Mouse (Mus musculus): ENCODE data around the gene Tns1.
"Not testable (repeated sequence)": the region's sequence is repeated elsewhere in the genome, so short reads cannot be mapped to it uniquely, and the experiment has no call there.

Gene Tns1

DNA sequence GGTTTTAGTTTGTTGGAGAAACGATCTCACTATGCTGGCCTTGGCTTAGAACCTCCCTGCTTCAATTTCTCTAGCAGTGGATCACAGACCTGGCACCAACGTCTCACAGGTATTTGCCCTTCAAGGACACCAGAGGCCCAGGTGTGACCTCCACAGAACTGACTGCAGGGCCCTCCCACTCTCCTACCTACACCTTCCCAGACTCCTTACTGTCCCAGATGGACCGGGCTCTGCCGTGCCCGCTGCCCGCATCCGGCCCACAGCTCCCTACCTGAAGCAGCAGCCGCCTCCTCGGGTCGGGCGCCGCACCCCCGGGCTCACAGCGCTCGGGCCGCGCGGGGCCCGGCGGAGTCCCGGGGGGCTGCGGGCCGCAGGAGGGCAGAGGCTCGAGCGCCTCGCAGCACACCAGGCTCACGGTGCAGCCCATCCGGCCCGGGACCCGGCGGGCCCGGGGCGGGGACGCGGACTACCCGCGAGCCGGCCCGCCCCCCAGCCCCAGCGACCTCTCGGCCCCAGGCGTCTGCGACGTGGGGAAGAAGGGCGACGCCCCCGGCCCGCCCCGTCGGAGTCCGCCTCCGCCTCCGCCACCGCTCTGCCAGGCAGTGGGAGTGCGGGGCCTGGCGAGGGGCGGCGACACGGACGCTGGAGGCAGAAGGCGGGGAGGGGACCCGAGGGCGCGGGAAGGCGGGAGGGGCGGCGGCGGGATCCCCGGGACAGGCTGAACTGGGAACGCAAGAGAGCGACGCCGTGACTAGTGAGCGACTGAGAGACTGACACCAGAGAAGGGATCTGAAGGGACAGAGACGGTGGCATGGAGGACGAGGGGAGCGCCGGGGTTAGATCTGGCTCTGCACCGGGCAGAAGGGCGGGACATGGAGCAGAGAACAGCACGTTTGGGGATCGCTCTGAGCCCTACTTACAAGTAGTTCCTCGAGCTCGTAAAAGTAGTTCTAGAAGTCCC lies at the start of gene Tns1:
Gene Tns1, minus strand, starts transcription at position 429 of the 961 bp plus-strand sequence.
- DNase-seq (ENCODE audit: low read depth, low spot score), result peak; percentile 73

DNA sequence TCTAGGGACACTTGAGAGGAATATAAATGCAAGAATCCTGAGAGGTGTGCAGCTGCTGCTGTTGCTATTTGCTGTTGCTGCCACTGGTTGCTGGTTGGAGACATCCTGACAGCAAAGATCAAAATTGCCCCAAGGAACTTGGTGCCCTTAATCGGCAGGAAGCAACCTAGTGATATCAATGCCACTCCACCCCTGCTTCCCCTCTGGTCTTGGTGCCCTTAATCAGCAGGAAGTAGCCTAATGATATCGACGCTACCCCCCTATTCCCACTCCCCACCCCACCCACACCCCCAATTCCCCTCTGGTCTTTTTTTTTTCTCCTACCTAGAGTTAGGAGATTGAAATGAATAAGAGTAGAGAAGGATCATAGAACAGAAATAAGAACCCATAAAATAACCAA lies 48.5 kb upstream of the Tns1 start:
- no peak for DNase-seq (ENCODE audit: low read depth, low spot score)

DNA sequence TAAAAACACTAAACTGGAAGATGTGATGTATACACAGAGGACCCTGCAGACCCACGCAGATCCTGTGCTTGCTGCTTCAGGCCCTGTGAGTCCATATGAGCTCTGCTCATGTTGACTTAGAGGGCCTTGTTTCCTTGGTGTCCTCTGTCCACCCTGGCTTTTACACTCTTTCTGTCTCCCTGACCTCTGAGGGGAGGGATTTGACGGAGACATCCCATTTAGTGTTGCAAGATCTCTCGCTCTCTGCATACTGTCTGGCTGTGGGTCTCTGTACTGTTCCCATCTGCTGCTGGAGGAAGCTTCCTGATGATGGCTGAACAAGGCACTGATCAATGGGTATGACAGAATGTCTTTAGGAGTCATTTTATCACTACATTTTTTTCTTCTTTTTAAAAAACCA lies 45.5 kb upstream of the Tns1 start:
- DNase-seq (ENCODE audit: low read depth, low spot score), result no peak

DNA sequence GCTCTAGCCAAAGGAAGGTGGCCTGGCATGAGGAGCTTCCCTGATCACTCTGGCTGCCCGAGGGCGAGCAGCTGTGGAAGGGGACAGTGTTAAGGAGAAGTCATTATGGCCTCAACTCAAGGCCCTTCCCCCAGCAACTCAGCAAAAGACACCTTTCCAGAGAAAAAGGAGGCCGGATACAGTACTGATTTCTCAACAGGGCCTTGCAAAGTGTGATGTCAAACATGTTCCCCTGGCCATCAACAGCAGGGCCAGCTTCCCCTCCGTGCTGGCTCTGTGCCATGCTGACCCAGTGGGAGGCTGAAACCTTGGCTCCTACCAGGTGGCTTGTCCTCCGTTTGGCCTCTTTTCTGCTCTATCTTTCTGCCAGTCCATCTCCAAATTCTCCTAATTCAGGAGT lies 42.9 kb upstream of the Tns1 start:
- DNase-seq (ENCODE audit: low read depth, low spot score), result no peak

DNA sequence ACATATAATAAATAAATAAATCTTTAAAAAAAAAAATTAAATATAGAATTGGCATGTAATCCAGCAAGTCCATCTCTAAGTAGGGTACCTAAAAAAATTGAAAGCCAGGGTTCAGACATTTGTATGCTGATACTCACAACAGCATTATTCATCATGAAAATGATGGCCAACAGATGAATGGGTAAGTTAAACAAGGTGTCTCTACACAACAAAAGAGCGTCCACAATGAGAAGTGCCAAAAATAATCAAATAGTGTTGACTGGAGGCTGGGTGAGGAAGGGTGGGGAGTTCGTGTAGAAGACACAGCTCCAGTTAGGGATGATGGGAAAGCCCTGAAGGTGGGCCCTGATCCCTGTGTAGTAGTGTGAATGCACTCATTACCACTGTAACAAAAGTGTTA lies 35.8 kb upstream of the Tns1 start:
- DNase-seq (ENCODE audit: low read depth, low spot score), result no peak

DNA sequence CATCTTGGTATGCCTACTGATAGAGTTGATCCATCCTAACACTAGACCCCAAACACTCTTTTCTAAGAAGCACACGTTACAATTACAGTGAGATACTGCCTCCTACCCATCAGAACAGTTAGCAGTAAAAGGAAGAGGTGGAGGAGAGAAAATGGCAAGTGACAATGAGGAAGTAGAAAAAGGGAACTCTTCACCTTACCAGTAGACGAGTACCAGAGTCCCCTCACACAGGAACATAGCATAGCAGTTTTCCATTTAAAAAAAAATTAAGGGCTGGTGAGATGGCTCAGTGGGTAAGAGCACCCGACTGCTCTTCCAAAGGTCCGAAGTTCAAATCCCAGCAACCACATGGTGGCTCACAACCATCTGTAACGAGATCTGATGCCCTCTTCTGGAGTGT lies 35.4 kb upstream of the Tns1 start:
- DNase-seq (ENCODE audit: low read depth, low spot score), result not testable (repeated sequence)

DNA sequence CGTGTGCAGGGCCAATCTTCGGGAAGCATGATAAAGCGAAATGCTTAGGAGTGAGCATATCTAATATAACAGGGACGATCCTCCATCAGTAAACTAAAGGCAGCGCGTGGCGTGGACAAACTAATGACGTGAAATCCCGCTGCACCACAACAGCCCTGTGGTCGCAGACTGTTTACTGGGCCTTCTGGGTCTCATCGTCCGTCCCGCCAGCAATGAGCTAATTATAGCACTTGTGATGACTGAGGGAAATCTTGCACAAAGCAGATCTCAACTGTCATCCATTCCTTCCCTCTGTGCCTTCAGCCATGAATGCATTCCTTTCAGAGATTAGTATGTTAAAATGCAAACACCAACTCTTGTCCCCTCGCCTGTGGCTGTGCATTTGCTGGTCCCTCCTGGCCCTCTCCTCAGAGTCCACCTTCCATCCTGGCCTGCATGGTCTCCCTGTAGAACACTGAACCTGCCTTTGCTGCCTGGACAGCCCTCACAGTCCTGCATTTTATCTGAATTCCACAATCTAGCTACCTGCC lies 32.2 kb upstream of the Tns1 start:
- no peak for DNase-seq (ENCODE audit: low read depth, low spot score)

DNA sequence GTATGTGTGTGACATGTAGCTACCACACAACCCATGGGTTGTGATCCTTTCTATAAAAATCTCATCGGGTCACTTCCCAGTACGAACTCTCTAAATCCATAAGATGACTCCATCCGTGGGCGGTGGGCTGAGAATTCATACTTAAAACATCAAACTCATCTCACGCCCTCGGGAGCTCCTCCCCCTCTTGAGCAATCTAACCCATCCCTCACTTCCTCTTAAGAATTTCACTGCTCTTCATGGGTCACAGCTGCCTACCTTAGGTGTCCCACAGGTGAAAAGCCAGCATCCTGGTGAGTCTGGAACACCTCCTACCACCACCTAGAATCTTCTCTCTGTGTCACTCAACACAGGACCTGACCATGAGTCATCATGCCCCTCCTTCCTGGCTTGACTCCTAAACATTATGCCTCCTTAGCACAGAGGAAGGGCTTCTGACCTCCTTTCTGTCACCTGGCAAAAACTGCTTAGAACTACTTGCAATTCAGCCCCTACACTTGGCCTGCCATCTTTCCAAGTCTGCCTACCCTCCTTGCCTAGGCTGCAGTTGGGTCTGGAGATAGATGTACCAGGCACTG lies 31.3 kb upstream of the Tns1 start:
- DNase-seq (ENCODE audit: low read depth, low spot score), result no peak

DNA sequence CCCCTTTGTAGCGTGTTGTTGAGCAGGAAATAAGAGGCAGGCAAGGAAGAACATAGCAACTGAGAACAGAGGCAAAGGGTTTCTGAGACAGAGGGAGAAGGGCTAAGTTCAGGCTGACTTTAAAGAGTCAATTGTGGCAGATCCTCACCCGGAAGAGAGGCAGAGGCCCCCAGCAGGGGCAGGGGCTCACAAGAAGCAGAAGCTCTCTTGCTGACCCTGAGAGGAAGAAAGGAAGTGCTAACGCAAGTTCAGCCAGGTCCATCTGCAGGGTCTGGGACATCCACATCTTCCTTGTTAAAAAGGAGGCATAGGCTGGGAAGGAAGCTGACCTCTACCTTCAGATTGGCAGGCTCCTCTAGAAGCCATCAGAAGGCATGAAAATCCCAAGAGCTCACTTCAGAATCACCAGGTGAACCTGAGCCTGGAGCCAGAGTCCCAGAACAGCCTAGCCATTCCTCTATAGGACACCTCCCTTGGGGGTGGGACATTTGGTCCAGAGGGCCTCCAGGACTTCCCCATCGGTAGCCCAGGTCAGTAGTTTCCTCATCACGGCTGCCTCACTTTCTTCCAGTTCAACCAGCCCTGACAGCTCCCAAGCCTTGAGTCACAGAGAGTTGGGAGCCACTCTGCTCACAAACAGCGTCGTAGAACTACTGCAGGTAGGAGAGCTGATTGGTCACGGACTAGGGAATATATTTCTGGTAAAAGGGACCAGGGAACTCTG lies 29.4 kb upstream of the Tns1 start, which contains the start of gene Cxcr2:
Gene Cxcr2, plus strand, starts transcription at position 529 of the 724 bp plus-strand sequence.
- DNase-seq (ENCODE audit: low read depth, low spot score), result no peak

DNA sequence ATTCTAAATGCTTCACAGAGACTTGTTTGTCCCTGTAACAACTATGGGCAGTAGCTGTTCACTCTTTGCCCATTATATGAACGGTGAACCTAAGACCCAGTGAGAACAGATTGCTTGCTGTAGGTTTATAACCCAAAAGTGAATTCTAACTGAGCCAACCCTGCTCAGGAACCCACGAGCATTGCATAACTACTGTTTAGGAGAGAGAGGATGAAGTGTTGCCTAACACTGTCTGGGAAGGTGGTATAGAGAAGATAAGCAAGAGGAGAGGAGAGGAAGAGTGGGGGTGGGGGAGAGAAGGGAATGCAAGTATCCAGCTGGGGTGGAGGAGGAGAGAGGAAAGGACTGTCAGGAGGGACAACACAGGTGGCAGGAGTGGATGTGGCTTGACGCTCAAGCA lies 26.8 kb upstream of the Tns1 start:
- DNase-seq (ENCODE audit: low read depth, low spot score), result no peak

DNA sequence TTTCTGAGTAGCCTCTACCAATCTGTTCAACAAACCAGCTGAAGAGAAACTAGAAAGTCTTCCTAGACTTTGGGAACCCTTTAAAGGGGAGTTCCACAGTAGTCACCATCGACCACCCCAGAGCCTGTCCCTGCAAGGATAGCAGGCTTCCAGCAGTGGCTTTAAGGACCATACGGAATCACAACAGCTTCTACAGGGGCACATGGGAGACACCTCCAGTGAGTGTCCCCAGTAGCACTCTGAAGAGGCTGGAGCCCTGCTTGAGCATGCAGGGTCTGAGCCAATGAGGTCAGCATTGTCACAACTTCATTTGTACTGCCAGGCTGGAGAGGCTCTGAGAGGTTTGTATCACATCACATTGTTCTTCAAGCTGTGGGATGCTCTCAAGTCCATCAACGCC lies 25.9 kb upstream of the Tns1 start:
- DNase-seq (ENCODE audit: low read depth, low spot score), result no peak

DNA sequence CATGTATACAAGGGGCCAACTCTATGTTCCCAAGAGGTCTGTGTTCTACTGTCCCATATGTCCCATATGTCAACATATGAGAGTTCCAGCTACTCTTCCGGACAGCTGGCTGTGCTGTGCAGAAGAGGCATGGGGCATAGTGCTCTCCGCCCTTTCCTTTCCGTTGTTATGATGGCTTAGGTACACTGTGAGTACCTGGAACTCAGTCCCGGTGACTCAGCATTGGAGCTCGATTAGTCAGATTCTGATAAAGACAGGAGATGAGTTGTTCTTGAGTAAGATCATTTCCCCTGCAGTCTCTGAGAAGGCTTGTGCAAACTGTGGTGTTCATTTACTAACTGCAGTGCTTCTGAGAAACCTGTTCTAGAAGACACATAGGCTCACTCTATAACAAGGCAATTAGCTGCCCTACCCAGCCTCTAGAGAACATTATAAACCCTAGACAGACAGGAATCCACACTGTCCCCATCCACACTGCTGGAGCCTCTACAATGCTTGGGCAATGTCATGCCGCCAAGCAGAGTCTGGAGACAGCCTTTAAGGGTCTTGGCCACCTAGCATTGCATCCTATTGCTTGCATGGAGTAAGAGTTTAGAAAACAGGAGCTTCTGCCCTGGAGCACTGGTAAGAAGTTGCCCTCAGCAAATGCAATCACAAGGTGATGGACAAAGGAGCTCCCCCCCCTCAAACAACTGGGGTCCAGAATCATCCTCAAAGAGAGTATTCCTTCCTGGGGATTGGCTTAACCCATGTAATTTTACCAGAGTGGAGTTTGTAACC lies 25.0 kb upstream of the Tns1 start:
- no peak for DNase-seq (ENCODE audit: low read depth, low spot score)

DNA sequence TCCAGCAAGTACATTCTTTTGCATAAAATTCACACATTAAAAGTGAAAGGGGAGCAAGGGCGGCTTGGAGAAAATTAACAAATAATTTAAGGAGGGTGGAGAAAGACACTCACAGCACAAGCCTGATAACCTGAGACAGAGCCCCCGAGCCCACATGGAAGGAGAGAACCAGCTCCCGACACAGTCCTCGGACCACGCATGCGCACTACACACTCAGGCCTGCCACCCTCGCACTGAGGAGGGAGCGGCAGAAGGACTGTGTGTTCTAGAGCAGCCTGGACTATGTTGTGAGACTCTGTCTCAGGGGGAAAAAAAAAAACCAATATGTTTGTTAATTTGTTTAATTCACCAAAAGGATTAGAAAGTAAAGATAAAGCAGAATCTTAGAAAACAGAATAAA lies 17.5 kb upstream of the Tns1 start:
- DNase-seq (ENCODE audit: low read depth, low spot score), result no peak

DNA sequence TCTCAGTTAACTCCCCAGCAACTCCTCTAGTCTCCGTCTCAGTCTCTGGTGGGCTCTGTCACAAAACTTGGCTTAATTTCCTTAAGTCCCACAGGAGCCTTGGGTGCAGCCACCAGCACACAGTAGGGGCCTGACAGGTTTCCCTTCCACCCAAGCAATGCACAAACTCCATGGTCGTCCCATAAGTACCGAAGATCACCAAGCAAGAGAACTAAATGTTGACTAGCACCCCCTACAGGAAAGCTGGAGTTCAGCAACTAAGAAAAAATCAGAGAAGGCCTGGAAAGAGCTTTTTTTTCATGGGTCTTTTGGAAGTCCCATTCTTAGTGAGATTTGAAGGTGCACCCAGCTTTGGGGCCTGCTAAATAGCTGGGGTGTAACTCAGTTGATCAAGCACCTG lies 15.2 kb upstream of the Tns1 start:
- no peak for DNase-seq (ENCODE audit: low read depth, low spot score)

DNA sequence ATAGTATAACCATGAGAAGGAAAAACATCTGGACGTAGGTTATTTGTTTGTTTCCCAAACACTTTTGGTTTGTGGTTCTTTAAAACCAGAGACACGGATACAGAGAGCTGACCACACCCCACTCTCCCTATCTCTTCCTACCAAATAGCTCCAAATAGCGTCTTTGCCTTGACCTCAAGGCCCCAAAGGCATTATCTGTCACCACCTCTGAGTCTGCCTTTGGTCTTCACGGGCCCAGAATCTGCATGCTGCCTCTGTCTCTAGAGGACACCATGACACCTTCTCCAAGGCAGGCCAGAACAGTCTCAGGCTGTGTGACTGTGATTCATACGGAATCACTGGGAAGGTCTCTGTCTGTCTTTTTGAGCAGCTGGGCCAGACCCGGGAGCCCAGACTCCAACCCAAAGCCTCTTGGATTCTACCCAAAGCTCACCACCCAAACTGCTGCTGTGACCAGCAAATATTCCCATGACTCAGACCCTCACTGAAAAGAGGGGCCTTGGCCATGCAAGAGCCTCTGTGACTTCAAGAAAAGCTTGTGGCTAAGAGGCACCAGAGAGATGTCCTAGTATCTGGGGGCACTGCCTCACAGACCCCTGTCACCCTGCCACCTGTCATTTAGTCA lies 11.2 kb upstream of the Tns1 start:
- no peak for DNase-seq (ENCODE audit: low read depth, low spot score)

DNA sequence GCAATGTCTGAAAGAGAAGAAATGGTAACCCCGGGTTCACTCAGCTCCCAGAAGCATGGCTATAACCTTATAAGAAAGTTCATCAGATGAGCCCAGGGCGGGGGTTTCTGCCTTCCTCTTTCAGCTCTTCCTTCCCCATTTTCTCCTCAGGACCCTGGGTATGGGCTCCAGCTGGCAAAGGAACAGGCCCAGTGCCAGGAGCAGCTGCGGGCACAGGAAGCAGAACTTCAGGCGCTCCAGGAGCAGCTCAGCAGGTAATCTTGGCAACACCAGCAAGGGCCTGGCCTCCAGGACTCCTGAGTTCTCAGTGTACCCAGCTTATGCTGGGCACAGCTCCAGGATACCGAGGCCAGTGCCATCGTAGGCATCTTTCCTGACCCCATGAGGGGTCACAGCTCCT lies 9.7 kb upstream of the Tns1 start:
- DNase-seq (ENCODE audit: low read depth, low spot score), result no peak

DNA sequence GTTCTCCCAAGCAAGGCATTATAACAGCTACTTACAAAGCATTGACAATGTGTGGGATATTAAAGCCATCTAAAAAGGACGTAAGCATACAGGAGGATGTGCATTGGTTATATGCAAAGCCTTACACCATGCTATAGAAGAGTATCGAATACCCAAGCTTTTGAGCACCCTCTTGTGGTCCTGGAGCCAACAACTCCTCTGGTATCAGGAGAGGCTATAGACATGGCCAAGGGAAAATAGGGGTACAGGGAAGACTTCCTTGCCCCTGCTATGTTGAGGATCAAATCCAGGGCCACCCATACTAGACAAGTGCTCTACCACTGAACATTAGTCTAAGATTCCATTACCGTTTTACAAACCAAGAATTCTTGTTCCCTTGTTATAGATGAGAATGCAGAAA lies 7.8 kb upstream of the Tns1 start:
- DNase-seq (ENCODE audit: low read depth, low spot score), result no peak

DNA sequence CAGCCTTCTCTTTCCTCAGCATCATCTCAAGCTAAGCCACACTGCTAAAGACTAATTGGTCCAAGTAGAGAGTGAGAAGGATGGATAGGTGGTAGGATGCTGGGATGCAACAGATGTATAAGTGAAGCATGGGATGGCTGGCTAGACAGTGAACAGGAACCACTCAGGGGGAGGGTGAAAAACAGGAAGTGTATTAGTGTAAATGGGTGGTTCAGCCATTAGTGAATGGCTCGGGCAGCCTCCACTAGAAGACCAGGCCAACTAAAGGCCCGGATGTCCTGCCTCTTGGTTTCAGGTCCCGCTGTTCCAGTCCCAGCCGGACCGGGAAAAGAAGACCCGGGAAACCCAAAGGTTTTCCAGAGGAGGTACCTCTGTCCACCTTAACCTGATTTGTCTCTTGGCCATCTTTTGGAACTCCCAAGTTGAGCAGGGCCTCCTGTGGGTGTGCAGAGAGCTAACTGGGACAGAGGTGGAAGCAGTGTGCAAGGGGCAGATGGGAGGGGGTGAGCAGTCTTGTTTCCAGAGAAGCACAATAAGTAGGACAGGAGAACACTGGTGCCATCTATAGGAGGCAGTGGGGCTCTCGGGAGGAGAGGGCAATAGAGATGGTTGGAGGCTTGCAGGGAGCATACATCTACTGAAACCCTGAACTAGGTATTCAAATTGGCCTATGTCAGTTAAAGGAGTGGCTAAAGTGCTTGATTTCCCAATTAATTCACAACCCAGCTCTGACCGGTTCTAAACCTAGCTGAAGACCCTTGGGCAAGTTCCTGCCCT lies 6.8 kb upstream of the Tns1 start:
- no peak for DNase-seq (ENCODE audit: low read depth, low spot score)

DNA sequence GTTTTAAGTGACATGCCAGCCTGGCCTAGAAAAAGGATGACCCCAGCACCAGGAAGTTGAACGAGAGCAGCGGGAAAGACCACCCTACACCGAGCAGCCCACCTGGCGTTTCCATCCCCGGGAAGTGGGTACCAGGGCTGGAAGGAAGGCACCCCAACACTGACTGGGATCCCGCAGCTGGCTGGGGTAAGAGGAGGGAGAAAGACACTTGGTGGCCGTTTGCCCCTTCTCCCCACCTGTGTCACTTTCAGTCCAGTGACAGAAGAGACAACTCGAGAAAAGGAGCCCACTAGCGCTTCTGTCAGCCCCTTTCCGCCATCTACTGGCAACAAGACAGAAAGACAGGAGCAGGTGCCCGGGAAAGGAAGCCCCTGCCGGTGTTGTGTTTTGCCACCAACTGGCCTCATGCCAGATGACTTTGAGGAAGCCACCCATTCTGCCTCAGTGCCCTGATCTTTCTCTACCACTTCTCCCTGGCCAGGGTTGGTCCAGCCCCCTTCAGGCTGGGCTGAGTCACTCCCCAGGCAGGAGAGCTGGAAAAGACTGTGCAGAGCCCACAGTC lies 823 bp upstream of the Tns1 start, which contains the start of gene Rufy4:
Gene Rufy4, plus strand, starts transcription at position 551 of the 562 bp plus-strand sequence.
- peak; percentile 75 for DNase-seq (ENCODE audit: low read depth, low spot score)

DNA sequence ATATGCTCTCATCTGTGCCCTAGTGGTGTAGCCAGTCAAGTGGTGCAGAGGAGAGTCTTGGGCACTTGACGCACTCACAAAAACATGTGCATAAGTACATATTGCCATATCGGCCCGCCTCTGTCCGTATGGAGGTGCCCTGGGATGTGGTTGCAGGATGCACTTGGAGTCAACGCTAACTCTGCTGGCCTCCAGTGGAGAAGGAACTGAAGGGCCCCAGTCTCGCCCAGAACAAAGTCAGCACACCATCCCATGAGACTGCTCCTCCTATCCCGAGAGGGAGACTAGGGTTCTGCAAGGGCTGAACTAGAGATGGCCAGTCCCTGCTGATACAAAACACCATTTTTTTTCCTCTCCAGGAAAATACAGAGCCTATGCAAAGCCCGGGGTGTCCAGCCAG lies 1.0 kb downstream of the Tns1 start:
- DNase-seq (ENCODE audit: low read depth, low spot score), result no peak
